Mouse (Mus musculus) spleen, embryonic (tissue): ENCODE measurements at regions not wholly inside any gene's neighbourhood (a gene's known extent, or its start where the extent isn't known, plus 50 kb on each side); places are given as distances from the start of the nearest gene placed in this dataset.

Experiments used
- CTCF ChIA-PET: fragments of 350-600 bp; sonication (Branson Sonifier 250); formaldehyde crosslinking; loops from one replicate; lab custom pipeline; 2022; lab: Charles Lee

- CTCF ChIA-PET, result interaction anchor here (0.9 kb wide), 1 partner anchor 32 kb away, joined by 5 read pairs; no protein-coding TSS in a partner anchor
These were observed 129.0 kb upstream of the Jun start for GRCm38 (mm10) chr4:95180999-95181398.

- CTCF ChIA-PET, result no interaction called here
These were observed 132.2 kb upstream of the Jun start for GRCm38 (mm10) chr4:95184180-95184579.

GRCm38 (mm10) chr4:95185113-95185915 lies 133.3 kb upstream of the Jun start:
- CTCF ChIA-PET, result no interaction called here

GRCm38 (mm10) chr4:95185916-95186200 lies 133.8 kb upstream of the Jun start:
- CTCF ChIA-PET, result no interaction called here

- CTCF ChIA-PET, result no interaction called here
These were observed 136.1 kb upstream of the Jun start for GRCm38 (mm10) chr4:95188107-95188506.

GRCm38 (mm10) chr4:95191654-95192406 lies 139.8 kb upstream of the Jun start:
- CTCF ChIA-PET, result no interaction called here

- CTCF ChIA-PET, result no interaction called here
These were observed 140.5 kb upstream of the Jun start for GRCm38 (mm10) chr4:95192562-95192961.

- CTCF ChIA-PET, result no interaction called here
These were observed 141.0 kb upstream of the Jun start for GRCm38 (mm10) chr4:95193028-95193427.

GRCm38 (mm10) chr4:95193473-95193872 lies 141.5 kb upstream of the Jun start:
- CTCF ChIA-PET, result no interaction called here

GRCm38 (mm10) chr4:95194621-95195455 lies 142.8 kb upstream of the Jun start:
- CTCF ChIA-PET, result interaction anchor here (0.8 kb wide), 1 partner anchor 37 kb away, joined by 3 read pairs; no protein-coding TSS in a partner anchor

- CTCF ChIA-PET, result interaction anchor here (0.7 kb wide), 1 partner anchor 112 kb away, joined by 4 read pairs; no protein-coding TSS in a partner anchor
These were observed 144.1 kb upstream of the Jun start for GRCm38 (mm10) chr4:95196106-95196505.

- CTCF ChIA-PET, result interaction anchor here (0.6 kb wide), 1 partner anchor 164 kb away, joined by 3 read pairs; no protein-coding TSS in a partner anchor
These were observed 145.2 kb upstream of the Jun start for GRCm38 (mm10) chr4:95197077-95197711.

- CTCF ChIA-PET, result no interaction called here
These were observed 147.4 kb upstream of the Jun start for GRCm38 (mm10) chr4:95199394-95199793.

GRCm38 (mm10) chr4:95200130-95200529 lies 148.1 kb upstream of the Jun start:
- CTCF ChIA-PET, result no interaction called here

- CTCF ChIA-PET, result interaction anchor here (0.7 kb wide), 1 partner anchor 22 kb away, joined by 3 read pairs; no protein-coding TSS in a partner anchor
These were observed 150.5 kb upstream of the Jun start for GRCm38 (mm10) chr4:95202478-95202877.

GRCm38 (mm10) chr4:95203577-95203976 lies 151.6 kb upstream of the Jun start:
- CTCF ChIA-PET, result no interaction called here

GRCm38 (mm10) chr4:95205372-95205771 lies 153.3 kb upstream of the Jun start:
- CTCF ChIA-PET, result no interaction called here

- CTCF ChIA-PET, result no interaction called here
These were observed 155.8 kb upstream of the Jun start for GRCm38 (mm10) chr4:95207783-95208182.

GRCm38 (mm10) chr4:95208827-95209226 lies 156.8 kb upstream of the Jun start:
- CTCF ChIA-PET, result no interaction called here

GRCm38 (mm10) chr4:95209322-95210119 lies 157.5 kb upstream of the Jun start:
- CTCF ChIA-PET, result no interaction called here
